Mouse (Mus musculus) central nervous system, embryonic 14 days (tissue): ENCODE measurements around the gene Atp2b1. TPM values are rescaled to one million over a fixed set of nuclear protein-coding genes. Genes with fewer than 3 reads are reported as not detected.

Experiments used
- polyA plus RNA-seq: library from polyadenylated mRNA; depleted of rRNA; stranded (reverse); fragments of >200 nt; gene quantifications from 2 replicates; pipeline ENCODE4 v1.2.3, GENCODE M21; 2012; rRNA removed

Atp2b1 gene
- 65.6 and 69.6 TPM in 2 replicates for polyA plus RNA-seq

GRCm38 (mm10) chr10:98913961-98914809 lies at the start of gene Atp2b1:
TSS of gene Atp2b1 (plus strand) at chr10:98914406.

Other genes starting within 250 kb of the Atp2b1 start
- gene Poc1b, start 192.6 kb downstream of the Atp2b1 start, polyA plus RNA-seq: 25.7 and 33.2 TPM in 2 replicates
- gene Galnt4, start 193.8 kb downstream of the Atp2b1 start, polyA plus RNA-seq: 1.6 and 2.0 TPM in 2 replicates
- not detected in 2 replicates for gene Phxr2, start 211.9 kb downstream of the Atp2b1 start, polyA plus RNA-seq